Mouse (Mus musculus) CH12.LX (cell line): ENCODE measurements at regions not wholly inside any gene's neighbourhood (a gene's known extent, or its start where the extent isn't known, plus 50 kb on each side); places are given as distances from the start of the nearest gene placed in this dataset.

Experiments used
- DNase-seq: peaks from one replicate; pipeline ENCODE4 v3.0.0-alpha.2; 2013; ENCODE audit errors: extremely low read depth
- H3K27ac ChIP-seq: 2 replicates; pipeline ENCODE4 v1.5.1; 2012; ENCODE audit warnings: low read depth, mild to moderate bottlenecking, control low read depth, moderate library complexity; ENCODE audit not compliant: insufficient read depth
- H3K27me3 ChIP-seq: replicated peaks from 2 replicates; pipeline ENCODE3; 2012; ENCODE audit warnings: inconsistent platforms
- H3K36me3 ChIP-seq, 2 experiments: replicated peaks in 1 of 2; 2 replicates each; pipeline versions ENCODE3 to v1.6.1; 2012; ENCODE audit warnings: inconsistent platforms in 1 of 2, low read length in 1 of 2, mild to moderate bottlenecking in 1 of 2, mixed read lengths in 1 of 2, moderate library complexity in 1 of 2; ENCODE audit not compliant: control insufficient read depth in 1 of 2, insufficient read depth in 1 of 2
- H3K4me1 ChIP-seq, 2 experiments: 2 replicates each; pipeline ENCODE4 v1.6.1; 2012; ENCODE audit warnings: inconsistent platforms in 1 of 2, moderate library complexity in 1 of 2; ENCODE audit not compliant: insufficient read depth in 2 of 2, control insufficient read depth in 1 of 2
- H3K4me2 ChIP-seq: 2 replicates; pipeline ENCODE4 v1.6.1; 2012; ENCODE audit warnings: low read depth, mild to moderate bottlenecking, control low read depth; ENCODE audit not compliant: poor library complexity, insufficient read depth, severe bottlenecking
- H3K4me3 ChIP-seq, 3 experiments: fragments of 150-350 bp in 1 of 3; sonication (generic) in 1 of 3; replicated peaks in 1 of 3; 2 replicates each; pipeline versions ENCODE3 to v1.5.1; 2011 to 2012; ENCODE audit warnings: low read depth in 2 of 3, low read length in 2 of 3, mild to moderate bottlenecking in 2 of 3, moderate library complexity in 2 of 3, control low read depth in 1 of 3, improper control_type of control experiment in 1 of 3, inconsistent platforms in 1 of 3, mixed read lengths in 1 of 3; ENCODE audit not compliant: poor library complexity in 1 of 3
- H3K79me2 ChIP-seq: replicated peaks from 2 replicates; pipeline ENCODE4 v1.6.1; 2012; ENCODE audit warnings: mild to moderate bottlenecking, moderate library complexity; ENCODE audit not compliant: control insufficient read depth, poor library complexity, insufficient read depth, severe bottlenecking; ENCODE audit errors: extremely low read depth
- H3K9ac ChIP-seq: 2 replicates; pipeline ENCODE4 v1.6.1; 2012; ENCODE audit warnings: low read depth, mild to moderate bottlenecking, control low read depth, moderate library complexity; ENCODE audit not compliant: insufficient read depth
- H3K9me3 ChIP-seq: replicated peaks from 2 replicates; pipeline ENCODE3; 2012; ENCODE audit warnings: low read length, inconsistent platforms, mixed read lengths
- CTCF ChIP-seq, 2 experiments: IDR thresholded peaks in 1 of 2; conservative IDR thresholded peaks in 1 of 2; 2 replicates each; pipeline ENCODE4 v1.5.1; 2011 to 2012; ENCODE audit warnings: low read depth in 2 of 2, low read length in 2 of 2, improper control_type of control experiment in 1 of 2, inconsistent platforms in 1 of 2, mild to moderate bottlenecking in 1 of 2, moderate library complexity in 1 of 2
- E2F4 ChIP-seq: IDR thresholded peaks from 2 replicates; pipeline ENCODE4 v1.6.1; 2011; ENCODE audit warnings: low read depth, low read length, improper control_type of control experiment; ENCODE audit not compliant: insufficient replicate concordance
- ELF1 ChIP-seq: IDR thresholded peaks from 2 replicates; pipeline ENCODE4 v1.6.1; 2014; ENCODE audit warnings: low read depth, mild to moderate bottlenecking, inconsistent platforms, low read length, improper control_type of control experiment
- GABPA ChIP-seq: IDR thresholded peaks from 2 replicates; pipeline ENCODE4 v1.6.1; 2012; ENCODE audit warnings: low read depth, low read length, improper control_type of control experiment, inconsistent platforms; ENCODE audit not compliant: insufficient replicate concordance
- JUND ChIP-seq: conservative IDR thresholded peaks from 2 replicates; pipeline ENCODE4 v1.6.1; 2011; ENCODE audit warnings: low read depth, low read length, improper control_type of control experiment
- MAX ChIP-seq: IDR thresholded peaks from 2 replicates; pipeline ENCODE4 v1.6.1; 2011; ENCODE audit warnings: low read length, improper control_type of control experiment
- MAZ ChIP-seq: IDR thresholded peaks from 2 replicates; pipeline ENCODE4 v1.6.1; 2012; ENCODE audit warnings: low read depth, mild to moderate bottlenecking, inconsistent platforms, low read length, improper control_type of control experiment, moderate library complexity
- MEF2A ChIP-seq: IDR thresholded peaks from 2 replicates; pipeline ENCODE4 v1.6.1; 2014; ENCODE audit warnings: low read depth, mild to moderate bottlenecking, inconsistent platforms, low read length, improper control_type of control experiment, borderline replicate concordance
- MXI1 ChIP-seq: IDR thresholded peaks from 2 replicates; pipeline ENCODE4 v1.6.1; 2011; ENCODE audit warnings: mild to moderate bottlenecking, low read depth, low read length, improper control_type of control experiment
- NELFE ChIP-seq: IDR thresholded peaks from 2 replicates; pipeline ENCODE4 v1.6.1; 2011; ENCODE audit warnings: low read depth, low read length, improper control_type of control experiment
- NRF1 ChIP-seq: IDR thresholded peaks from 2 replicates; pipeline ENCODE4 v1.6.1; 2014; ENCODE audit warnings: low read depth, mild to moderate bottlenecking, inconsistent platforms, low read length, improper control_type of control experiment, moderate library complexity
- RCOR1 ChIP-seq: conservative IDR thresholded peaks from 2 replicates; pipeline ENCODE4 v1.6.1; 2012; ENCODE audit warnings: low read depth, mild to moderate bottlenecking, inconsistent platforms, low read length, improper control_type of control experiment
- SIN3A ChIP-seq: IDR thresholded peaks from 2 replicates; pipeline ENCODE4 v1.6.1; 2012; ENCODE audit warnings: low read length, improper control_type of control experiment, inconsistent platforms
- SMC3 ChIP-seq: IDR thresholded peaks from 2 replicates; pipeline ENCODE4 v1.6.1; 2011; ENCODE audit warnings: low read depth, low read length, improper control_type of control experiment
- TBP ChIP-seq: conservative IDR thresholded peaks from 2 replicates; pipeline ENCODE4 v1.6.1; 2011; ENCODE audit warnings: low read depth, low read length, improper control_type of control experiment
- TCF12 ChIP-seq: IDR thresholded peaks from 2 replicates; pipeline ENCODE4 v1.6.1; 2014; ENCODE audit warnings: low read depth, mild to moderate bottlenecking, inconsistent platforms, low read length, improper control_type of control experiment
- ZNF384 ChIP-seq: IDR thresholded peaks from 2 replicates; pipeline ENCODE4 v1.6.1; 2012; ENCODE audit warnings: low read depth, low read length, improper control_type of control experiment, inconsistent platforms
- dilution Hi-C: fragments of 300-500 bp; cut with MboI; formaldehyde crosslinking; loops from 2 replicates; pipeline ENCODE4 v1.14.3; 2020; ENCODE audit warnings: low sequenced_read_pairs; ENCODE audit not compliant: extremely low pct_unique_long_range_greater_than_20kb, extremely low pct_ligation_motif_present
- in situ Hi-C: fragments of 300-500 bp; cut with MboI; formaldehyde crosslinking; loops from 3 replicates; pipeline ENCODE4 v1.14.3; 2019; ENCODE audit warnings: low sequenced_read_pairs, low pct_ligation_motif_present, low pct_unique_long_range_greater_than_20kb, mixed read lengths

- no peak for DNase-seq
- no peaks in the 10 kb centered on the region for H3K79me2 ChIP-seq
- no peak overlapping the region for H3K4me2 ChIP-seq
- no peak overlapping the region for H3K27ac ChIP-seq
- no peaks in the 10 kb centered on the region for H3K36me3 ChIP-seq
- H3K4me3 ChIP-seq = no peak overlapping the region
- H3K9ac ChIP-seq = no peak overlapping the region
- no peaks in the 10 kb centered on the region for H3K27me3 ChIP-seq
- in situ Hi-C loops (no loop called here), dilution Hi-C loops (no loop called here)
- TF ChIP-seq JUND (no peak), SIN3A (no peak), E2F4 (no peak), TBP (no peak), NELFE (no peak)
- peaks cover 0 to 6% of the 10 kb centered on the region in 2 experiments; a peak in 1 of 4 replicates for H3K4me1 ChIP-seq
- H3K9me3 ChIP-seq = no peaks in the 10 kb centered on the region
These were observed 254.0 kb downstream of the 4930544G11Rik start for GRCm38 (mm10) chr6:66206197-66206925.

DNA sequence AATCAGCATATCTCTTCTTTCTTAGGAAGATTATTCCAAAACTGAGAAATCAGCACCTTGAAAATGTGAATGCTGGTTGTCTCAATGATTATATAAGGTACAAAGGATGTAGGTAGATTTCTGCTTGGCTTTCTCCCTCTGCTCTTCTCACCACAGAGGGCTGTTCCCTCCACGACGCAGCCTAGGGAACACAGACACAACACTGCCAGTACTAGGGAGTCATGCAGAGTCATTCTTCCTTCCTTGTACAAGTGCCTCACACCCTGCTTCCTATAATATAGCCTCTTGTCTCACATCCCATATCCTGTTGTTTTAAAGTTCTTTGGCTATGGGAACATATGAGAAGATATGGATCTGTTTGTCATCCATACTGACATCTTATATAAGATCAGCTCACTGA, 265.1 kb downstream of the 4930544G11Rik start:
- H3K27ac ChIP-seq = no peak overlapping the region
- no peaks in the 10 kb centered on the region for H3K27me3 ChIP-seq
- no peak for TF ChIP-seq ZNF384
- TF ChIP-seq NRF1 = no peak
- no peak for TF ChIP-seq SIN3A
- TF ChIP-seq TCF12 = no peak
- TF ChIP-seq ELF1 = no peak
- no peak for TF ChIP-seq MAX
- TF ChIP-seq CTCF (conservative IDR thresholded peaks at IDR 0.05 in 1 of 2, IDR thresholded peaks at IDR 0.05 in 1 of 2; ENCODE audit: low read depth in 2 of 2, low read length in 2 of 2) = no peak
- no peak for TF ChIP-seq MEF2A
- TF ChIP-seq TBP = no peak
- TF ChIP-seq MAZ = no peak
- TF ChIP-seq RCOR1 = no peak
- TF ChIP-seq SMC3 = no peak
- TF ChIP-seq MXI1 = no peak
- TF ChIP-seq NELFE = no peak
- no peak for TF ChIP-seq GABPA
- no peak overlapping the region for H3K4me2 ChIP-seq
- H3K36me3 ChIP-seq = no peaks in the 10 kb centered on the region
- dilution Hi-C loops (no loop called here), in situ Hi-C loops (no loop called here)
- H3K79me2 ChIP-seq = no peaks in the 10 kb centered on the region
- no peak overlapping the region for H3K4me3 ChIP-seq
- H3K9ac ChIP-seq = no peak overlapping the region
- H3K4me1 ChIP-seq = no peaks in the 10 kb centered on the region
- no peak for DNase-seq
- H3K9me3 ChIP-seq = no peaks in the 10 kb centered on the region
